Mouse (Mus musculus) fibroblast of lung, adult 2 months (primary cell): ENCODE data around the gene Lin7b.
"Not testable (repeated sequence)": the region's sequence is repeated elsewhere in the genome, so short reads cannot be mapped to it uniquely, and the experiment has no call there.

Source experiments
- DNase-seq: peaks from one replicate; pipeline ENCODE4 v3.0.0-alpha.2; 2011; ENCODE audit warnings: low read depth

The Lin7b gene

GRCm38 (mm10) chr7:45395578-45396336, 25.4 kb upstream of the Lin7b start, which contains the start of gene Snrnp70:
Gene Snrnp70, minus strand, starts transcription at chr7:45395742.
- peak; percentile 100 for DNase-seq

GRCm38 (mm10) chr7:45395129-45395541, 24.8 kb upstream of the Lin7b start:
- no peak for DNase-seq

GRCm38 (mm10) chr7:45386077-45386476, 15.7 kb upstream of the Lin7b start:
- DNase-seq: no peak

GRCm38 (mm10) chr7:45376057-45376456, 5.7 kb upstream of the Lin7b start:
- DNase-seq: no peak

GRCm38 (mm10) chr7:45374620-45375019, 4.2 kb upstream of the Lin7b start:
- DNase-seq: no peak

- no peak for DNase-seq
Observed at GRCm38 (mm10) chr7:45372371-45372770, 2.0 kb upstream of the Lin7b start.

- DNase-seq: no peak
Observed at GRCm38 (mm10) chr7:45369836-45370474, 428 bp downstream of the Lin7b start.

- DNase-seq: no peak
Observed at GRCm38 (mm10) chr7:45369022-45369745, 1.2 kb downstream of the Lin7b start.

- DNase-seq: no peak
Observed at GRCm38 (mm10) chr7:45368178-45368577, 2.2 kb downstream of the Lin7b start.

- DNase-seq: peak; percentile 87
Observed at GRCm38 (mm10) chr7:45367020-45367880, 3.1 kb downstream of the Lin7b start.

- DNase-seq: no peak
Observed at GRCm38 (mm10) chr7:45366652-45367019, 3.7 kb downstream of the Lin7b start, which contains the start of gene Ppfia3. Gene Ppfia3, minus strand, starts transcription at chr7:45367019.

- no peak for DNase-seq
Observed at GRCm38 (mm10) chr7:45365742-45366651, 4.4 kb downstream of the Lin7b start.

- DNase-seq: no peak
Observed at GRCm38 (mm10) chr7:45363983-45364382, 6.4 kb downstream of the Lin7b start.

- no peak for DNase-seq
Observed at GRCm38 (mm10) chr7:45362801-45363200, 7.6 kb downstream of the Lin7b start.

- no peak for DNase-seq
Observed at GRCm38 (mm10) chr7:45361243-45361804, 9.1 kb downstream of the Lin7b start.

- no peak for DNase-seq
Observed at GRCm38 (mm10) chr7:45360404-45361125, 9.8 kb downstream of the Lin7b start.

- DNase-seq: not testable (repeated sequence)
Observed at GRCm38 (mm10) chr7:45359081-45359480, 11.3 kb downstream of the Lin7b start.

- DNase-seq: no peak
Observed at GRCm38 (mm10) chr7:45356087-45356486, 14.3 kb downstream of the Lin7b start.

- DNase-seq: no peak
Observed at GRCm38 (mm10) chr7:45355318-45356020, 14.9 kb downstream of the Lin7b start.
